Comparison of ENCODE assay signal across 23 mouse cellular contexts in the genomic region with DNA sequence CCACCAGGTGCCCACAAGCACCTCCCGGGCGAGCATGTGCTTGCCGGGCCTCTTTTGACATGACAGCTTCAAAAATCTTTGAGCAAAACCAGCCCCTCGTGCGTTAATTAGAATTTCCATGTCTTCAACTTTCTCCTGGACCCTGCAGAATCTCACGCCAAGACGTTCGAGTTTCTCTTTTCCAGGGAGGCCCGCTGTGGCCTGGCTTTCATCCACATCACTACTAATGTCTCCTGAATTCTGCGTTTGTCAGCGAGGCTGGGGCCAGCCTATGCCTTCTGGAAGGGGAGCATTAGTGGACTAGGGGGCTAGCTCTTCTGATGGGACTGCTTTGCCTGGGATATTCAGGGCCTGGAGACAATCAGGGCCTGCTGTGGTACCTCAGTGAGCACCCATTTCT.
A peak's percentile ranks its signal among the peaks of the same experiment; 100 is the strongest.
DNase-seq lines count a peak whose midpoint lies in the region; ATAC-seq and TF ChIP-seq lines count a peak whose summit lies in the region.
"Had no signal": no experiment of that assay in that cellular context is flagged by ENCODE, and none has a peak within 500 bp of the region (broad histone marks: within the 10 kb centered on the region; RNA-seq: fewer than 3 reads in every experiment).

No protein-coding gene starts in this region.

- peaks cover 23% of the 10 kb centered on the region; the same call in 1 of the 2 replicates for H3K9me3 ChIP-seq in midbrain, embryonic 10.5 days (replicated peaks)
- no peaks in the 10 kb centered on the region for H3K9me3 ChIP-seq in midbrain, embryonic 13.5 days
- H3K9me3 ChIP-seq in intestine, embryonic 16.5 days (ENCODE audit: control insufficient read depth, low read length): no peaks in the 10 kb centered on the region
- no peaks in the 10 kb centered on the region for H3K9me3 ChIP-seq in stomach, postnatal 0 days (ENCODE audit: control insufficient read depth, low read length)
- H3K9me3 ChIP-seq: forebrain, embryonic 12.5 days; midbrain, embryonic 15.5 days had no signal

- H3K4me3 ChIP-seq in midbrain, embryonic 10.5 days: no peak overlapping the region
- H3K4me3 ChIP-seq in midbrain, embryonic 13.5 days (replicated peaks): no peak overlapping the region
- no peak overlapping the region for H3K4me3 ChIP-seq in intestine, embryonic 16.5 days (ENCODE audit: low read length)
- H3K4me3 ChIP-seq in stomach, postnatal 0 days (ENCODE audit: low read depth, low read length): no peak overlapping the region
- H3K4me3 ChIP-seq: forebrain, embryonic 12.5 days; midbrain, embryonic 15.5 days; myocyte had no signal

- H3K4me2 ChIP-seq in midbrain, embryonic 13.5 days (replicated peaks): no peak overlapping the region
- H3K4me2 ChIP-seq in intestine, embryonic 16.5 days (ENCODE audit: low read depth, low read length): no peak overlapping the region
- H3K4me2 ChIP-seq in stomach, postnatal 0 days (replicated peaks; ENCODE audit: low read depth): no peak overlapping the region
- H3K4me2 ChIP-seq: forebrain, embryonic 12.5 days; hindbrain, embryonic 14.5 days; midbrain, embryonic 15.5 days had no signal

- TF ChIP-seq CTCF in stomach, postnatal 0 days (IDR thresholded peaks at IDR 0.05; ENCODE audit: low read depth): no peak

- H3K27ac ChIP-seq in midbrain, embryonic 10.5 days (replicated peaks): no peak overlapping the region
- no peak overlapping the region for H3K27ac ChIP-seq in midbrain, embryonic 13.5 days
- 0 out of 2 replicates have a peak overlapping the region, but pooled peaks have one; percentile 38 for H3K27ac ChIP-seq in intestine, embryonic 16.5 days (ENCODE audit: low read length)
- no peak overlapping the region for H3K27ac ChIP-seq in stomach, postnatal 0 days (replicated peaks)
- H3K27ac ChIP-seq: forebrain, embryonic 12.5 days; hindbrain, embryonic 14.5 days; kidney, postnatal 0 days; liver, embryonic 14.5 days; midbrain, embryonic 15.5 days had no signal

- ATAC-seq in midbrain, embryonic 13.5 days: no peak
- ATAC-seq in intestine, embryonic 16.5 days: no peak
- no peak for ATAC-seq in stomach, postnatal 0 days (ENCODE audit: low FRiP score, low TSS enrichment)
- ATAC-seq: midbrain, embryonic 15.5 days; Patski had no signal

- peaks cover 94% of the 10 kb centered on the region for H3K36me3 ChIP-seq in midbrain, embryonic 10.5 days
- H3K36me3 ChIP-seq in midbrain, embryonic 13.5 days: no peaks in the 10 kb centered on the region
- H3K36me3 ChIP-seq in intestine, embryonic 16.5 days (ENCODE audit: control insufficient read depth, insufficient read depth, low read length): no peaks in the 10 kb centered on the region
- no peaks in the 10 kb centered on the region for H3K36me3 ChIP-seq in stomach, postnatal 0 days (ENCODE audit: control insufficient read depth, insufficient read depth, low read length)
- H3K36me3 ChIP-seq: midbrain, embryonic 15.5 days had no signal

- no peak overlapping the region for H3K9ac ChIP-seq in midbrain, embryonic 13.5 days (replicated peaks)
- H3K9ac ChIP-seq in intestine, embryonic 16.5 days (ENCODE audit: low read depth, low read length): no peak overlapping the region
- peak overlapping the region; percentile 23; the same call in 1 of the 2 replicates for H3K9ac ChIP-seq in stomach, postnatal 0 days (ENCODE audit: low read length)
- H3K9ac ChIP-seq: forebrain, embryonic 12.5 days; hindbrain, embryonic 14.5 days; liver, embryonic 14.5 days; midbrain, embryonic 15.5 days had no signal

- peak; percentile 79 for DNase-seq in heart, adult 11 months
- DNase-seq in heart, adult 9 months (ENCODE audit: low spot score in 2 of 2): no peak
- DNase-seq in midbrain, embryonic 10.5 days (ENCODE audit: low spot score): peak; percentile 11
- peak; percentile 13 for DNase-seq in stomach, postnatal 0 days (ENCODE audit: low spot score)
- no peak for DNase-seq in left cerebral cortex, adult 9 months (ENCODE audit: low spot score in 2 of 2)
- DNase-seq in thymus, postnatal 14 days: no peak
- DNase-seq: adrenal gland, adult 8-10 months; cerebellum, adult 9-11 months; gastrocnemius, postnatal 14 days; kidney, adult 11 months; layer of hippocampus, postnatal 36 days; right cerebral cortex, postnatal 14 days; spleen, adult 18-20 months; thymus, postnatal 4 days had no signal

- 92% methylated on average over 11 of the region's 11 CpGs for WGBS in midbrain, embryonic 10.5 days
- 95% methylated on average over 11 of the region's 11 CpGs for WGBS in midbrain, embryonic 13.5 days
- WGBS in intestine, embryonic 16.5 days: 64% methylated on average over 11 of the region's 11 CpGs
- 51% methylated on average over 11 of the region's 11 CpGs for WGBS in stomach, postnatal 0 days

- H3K4me1 ChIP-seq in midbrain, embryonic 10.5 days: 0 out of 2 replicates have a peak, but pooled peaks cover 2% of the 10 kb centered on the region
- peaks cover 6% of the 10 kb centered on the region; the same call in 1 of the 2 replicates for H3K4me1 ChIP-seq in midbrain, embryonic 13.5 days (replicated peaks)
- H3K4me1 ChIP-seq in intestine, embryonic 16.5 days (ENCODE audit: control insufficient read depth, insufficient read depth, low read length): peaks cover 14% of the 10 kb centered on the region
- peaks cover 7% of the 10 kb centered on the region for H3K4me1 ChIP-seq in stomach, postnatal 0 days (replicated peaks; ENCODE audit: control insufficient read depth, insufficient read depth)
- H3K4me1 ChIP-seq: forebrain, embryonic 12.5 days; midbrain, embryonic 15.5 days had no signal

- H3K27me3 ChIP-seq in midbrain, embryonic 10.5 days (ENCODE audit: low read depth, poor library complexity, severe bottlenecking): no peaks in the 10 kb centered on the region
- H3K27me3 ChIP-seq in midbrain, embryonic 13.5 days: no peaks in the 10 kb centered on the region
- no peaks in the 10 kb centered on the region for H3K27me3 ChIP-seq in intestine, embryonic 16.5 days (replicated peaks; ENCODE audit: control insufficient read depth, insufficient read depth, low read length)
- H3K27me3 ChIP-seq in stomach, postnatal 0 days (ENCODE audit: control insufficient read depth, insufficient read depth, low read length): no peaks in the 10 kb centered on the region
- H3K27me3 ChIP-seq: forebrain, embryonic 12.5 days; midbrain, embryonic 15.5 days; Patski had no signal

- TF ChIP-seq EP300 in stomach, postnatal 0 days (optimal IDR thresholded peaks at IDR 0.05): no peak

Comparison
In these comparisons a context has a peak if more than half of its experiments do, and no peak if none do; other contexts are left out.
1. DNase-seq: peak in heart, adult 11 months (single experiment), midbrain, embryonic 10.5 days (single experiment) and stomach, postnatal 0 days (single experiment); none in heart, adult 9 months (0 of 2), left cerebral cortex, adult 9 months (0 of 2) and thymus, postnatal 14 days (single experiment).